Mouse (Mus musculus): ENCODE measurements around the gene Nphs1.

Nphs1 gene

GRCm38 (mm10) chr7:30457629-30458330 lies at the start of gene Nphs1, which contains the start of gene Kirrel2:
Gene Nphs1 (plus strand): TSS chr7:30458315.
Gene Kirrel2 (minus strand): TSS chr7:30457690.
- peak; percentile 57 to 70 for DNase-seq (ENCODE audit: low spot score in 2 of 2)

GRCm38 (mm10) chr7:30408639-30409038 lies 49.5 kb upstream of the Nphs1 start:
- no peak for DNase-seq (ENCODE audit: low spot score in 2 of 2)

- no peak for DNase-seq (ENCODE audit: low spot score in 2 of 2)
Measured at GRCm38 (mm10) chr7:30409789-30410188, 48.3 kb upstream of the Nphs1 start.

GRCm38 (mm10) chr7:30411023-30411422 lies 47.1 kb upstream of the Nphs1 start:
- no peak for DNase-seq (ENCODE audit: low spot score in 2 of 2)

- DNase-seq (ENCODE audit: low spot score in 2 of 2), result no peak
Measured at GRCm38 (mm10) chr7:30412735-30413147, 45.4 kb upstream of the Nphs1 start.

- no peak for DNase-seq (ENCODE audit: low spot score in 2 of 2)
Measured at GRCm38 (mm10) chr7:30413596-30413995, 44.5 kb upstream of the Nphs1 start, which contains the start of gene Tyrobp. Gene Tyrobp (plus strand): TSS chr7:30413760.

GRCm38 (mm10) chr7:30417856-30418255 lies 40.3 kb upstream of the Nphs1 start:
- no peak for DNase-seq (ENCODE audit: low spot score in 2 of 2)

GRCm38 (mm10) chr7:30419561-30420499 lies 38.3 kb upstream of the Nphs1 start, which contains the start of gene Hcst:
Gene Hcst (minus strand): TSS chr7:30419854.
- DNase-seq (ENCODE audit: low spot score in 2 of 2), result no peak

GRCm38 (mm10) chr7:30420673-30421072 lies 37.4 kb upstream of the Nphs1 start:
- DNase-seq (ENCODE audit: low spot score in 2 of 2), result no peak

- DNase-seq (ENCODE audit: low spot score in 2 of 2), result no peak
Measured at GRCm38 (mm10) chr7:30421175-30421889, 36.8 kb upstream of the Nphs1 start, which contains the start of gene Nfkbid. Gene Nfkbid (plus strand): TSS chr7:30421732.

GRCm38 (mm10) chr7:30421890-30422435 lies 36.2 kb upstream of the Nphs1 start:
- peak; percentile 95 for DNase-seq (ENCODE audit: low spot score in 2 of 2)

GRCm38 (mm10) chr7:30422560-30422959 lies 35.6 kb upstream of the Nphs1 start:
- DNase-seq (ENCODE audit: low spot score in 2 of 2), result no peak

GRCm38 (mm10) chr7:30423071-30423641 lies 35.0 kb upstream of the Nphs1 start:
- peak; percentile 71 to 74 for DNase-seq (ENCODE audit: low spot score in 2 of 2)

GRCm38 (mm10) chr7:30429327-30429726 lies 28.8 kb upstream of the Nphs1 start:
- DNase-seq (ENCODE audit: low spot score in 2 of 2), result no peak

- DNase-seq (ENCODE audit: low spot score in 2 of 2), result no peak
Measured at GRCm38 (mm10) chr7:30430191-30430590, 27.9 kb upstream of the Nphs1 start.

- DNase-seq (ENCODE audit: low spot score in 2 of 2), result peak; percentile 92 to 93
Measured at GRCm38 (mm10) chr7:30431793-30432192, 26.3 kb upstream of the Nphs1 start.

- no peak for DNase-seq (ENCODE audit: low spot score in 2 of 2)
Measured at GRCm38 (mm10) chr7:30434238-30434637, 23.9 kb upstream of the Nphs1 start.

- DNase-seq (ENCODE audit: low spot score in 2 of 2), result no peak
Measured at GRCm38 (mm10) chr7:30434701-30435100, 23.4 kb upstream of the Nphs1 start.

- no peak for DNase-seq (ENCODE audit: low spot score in 2 of 2)
Measured at GRCm38 (mm10) chr7:30435156-30435555, 23.0 kb upstream of the Nphs1 start.

- no peak for DNase-seq (ENCODE audit: low spot score in 2 of 2)
Measured at GRCm38 (mm10) chr7:30436879-30437278, 21.2 kb upstream of the Nphs1 start.

- no peak for DNase-seq (ENCODE audit: low spot score in 2 of 2)
Measured at GRCm38 (mm10) chr7:30439734-30440133, 18.4 kb upstream of the Nphs1 start.

All from right cerebral cortex, adult 2 months (tissue).